Mouse (Mus musculus) limb, embryonic 13.5 days (tissue): ENCODE measurements around the gene Olfr633. TPM values are rescaled to one million over a fixed set of nuclear protein-coding genes. Genes with fewer than 3 reads are reported as not detected.

Experiments used
- polyA plus RNA-seq: library from polyadenylated mRNA; unstranded; fragments of >200 nt; fragmentation: Nextera tagmentation; extraction: Ambion mirVana; gene quantifications from 2 replicates; pipeline ENCODE4 v1.2.1, GENCODE M21; 2015

Olfr633 gene
- polyA plus RNA-seq, 1 experiment from 2014 or later, result not detected

Other genes with a start within 250 kb of the Olfr633 start
- not detected in 2 replicates for gene Olfr243, start 229.8 kb upstream of the Olfr633 start, polyA plus RNA-seq
- gene Olfr628, start 214.1 kb upstream of the Olfr633 start, polyA plus RNA-seq, result not detected in 2 replicates
- gene Olfr629, start 199.5 kb upstream of the Olfr633 start, polyA plus RNA-seq, result not detected in 2 replicates
- not detected in 2 replicates for gene Olfr630, start 187.1 kb upstream of the Olfr633 start, polyA plus RNA-seq
- gene Olfr69, start 172.8 kb upstream of the Olfr633 start, polyA plus RNA-seq, result not detected in 2 replicates
- gene Olfr68, start 164.7 kb upstream of the Olfr633 start, polyA plus RNA-seq, result not detected in 2 replicates
- gene Olfr67, start 152.6 kb upstream of the Olfr633 start, polyA plus RNA-seq, result not detected in 2 replicates
- 1,810 and 1,860 TPM in 2 replicates for gene Hbb-bt, start 130.4 kb upstream of the Olfr633 start, polyA plus RNA-seq
- 3,715 and 3,820 TPM in 2 replicates for gene Hbb-bs, start 116.3 kb upstream of the Olfr633 start, polyA plus RNA-seq
- not detected in 2 replicates for gene Hbb-bh2, start 103.9 kb upstream of the Olfr633 start, polyA plus RNA-seq
- gene Hbb-bh1, start 101.3 kb upstream of the Olfr633 start, polyA plus RNA-seq, result 61.1 and 82.5 TPM in 2 replicates
- 6,754 and 6,825 TPM in 2 replicates for gene Hbb-y, start 91.2 kb upstream of the Olfr633 start, polyA plus RNA-seq
- gene Olfr66, start 58.2 kb upstream of the Olfr633 start, polyA plus RNA-seq, result not detected in 2 replicates
- gene Olfr64, start 50.0 kb upstream of the Olfr633 start, polyA plus RNA-seq, result not detected in 2 replicates
- gene Olfr65, start 41.0 kb upstream of the Olfr633 start, polyA plus RNA-seq, result not detected in 2 replicates
- not detected in 2 replicates for gene Olfr631, start 15.6 kb upstream of the Olfr633 start, polyA plus RNA-seq
- not detected in 2 replicates for gene Olfr632, start 10.1 kb upstream of the Olfr633 start, polyA plus RNA-seq
- gene Olfr635, start 26.7 kb downstream of the Olfr633 start, polyA plus RNA-seq, result not detected in 2 replicates
- gene Olfr638, start 54.3 kb downstream of the Olfr633 start, polyA plus RNA-seq, result not detected in 2 replicates
- gene Olfr639, start 72.9 kb downstream of the Olfr633 start, polyA plus RNA-seq, result 0.04 TPM in 1 of 2 replicates, not detected in the other
- not detected in 2 replicates for gene Olfr640, start 81.1 kb downstream of the Olfr633 start, polyA plus RNA-seq
- gene Olfr641, start 91.0 kb downstream of the Olfr633 start, polyA plus RNA-seq, result not detected in 2 replicates
- not detected in 2 replicates for gene Olfr642, start 108.2 kb downstream of the Olfr633 start, polyA plus RNA-seq
- not detected in 2 replicates for gene 4930516K23Rik, start 117.0 kb downstream of the Olfr633 start, polyA plus RNA-seq
- 0.05 TPM in 1 of 2 replicates, not detected in the other for gene Olfr644, start 127.4 kb downstream of the Olfr633 start, polyA plus RNA-seq
- not detected in 2 replicates for gene Olfr645, start 141.0 kb downstream of the Olfr633 start, polyA plus RNA-seq
- gene Olfr646, start 160.4 kb downstream of the Olfr633 start, polyA plus RNA-seq, result not detected in 2 replicates
- gene Ubqln5, start 185.4 kb downstream of the Olfr633 start, polyA plus RNA-seq, result not detected in 2 replicates
- gene Olfr643, start 193.0 kb downstream of the Olfr633 start, polyA plus RNA-seq, result not detected in 2 replicates
- gene Ubqln3, start 198.8 kb downstream of the Olfr633 start, polyA plus RNA-seq, result not detected in 2 replicates
- not detected in 2 replicates for gene Ubqlnl, start 206.1 kb downstream of the Olfr633 start, polyA plus RNA-seq
- gene Olfm5, start 220.4 kb downstream of the Olfr633 start, polyA plus RNA-seq, result not detected in 2 replicates
- gene Olfr648, start 239.0 kb downstream of the Olfr633 start, polyA plus RNA-seq, result 0.13 and 0.22 TPM in 2 replicates